Mouse (Mus musculus): Measurements from ENCODE around the gene Zc3hav1l.

DNA sequence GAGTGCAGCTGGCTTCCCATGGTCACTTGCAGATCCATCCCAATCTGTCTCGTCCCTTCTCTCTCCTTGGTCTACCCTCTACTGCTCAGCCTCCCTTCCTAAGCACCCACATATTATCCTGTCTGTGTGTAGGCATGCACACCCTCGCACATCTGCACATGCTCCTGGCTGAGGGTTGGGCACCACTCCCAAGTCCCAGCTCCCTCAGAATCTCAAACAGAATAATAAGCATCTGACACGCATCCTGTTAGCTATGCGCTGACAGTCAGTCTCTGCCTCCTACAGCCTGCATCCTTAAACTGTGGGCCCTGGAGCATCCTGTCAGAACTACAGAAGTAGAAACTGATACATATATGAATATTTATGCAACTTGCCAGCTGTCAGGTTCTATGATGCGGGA lies 58.4 kb downstream of the Zc3hav1l start:
- no peak for TF ChIP-seq CTCF (IDR thresholded peaks at IDR 0.05; ENCODE audit: low read depth, low read length)
- no peak for TF ChIP-seq POLR2A (IDR thresholded peaks at IDR 0.05; ENCODE audit: borderline replicate concordance, low read depth, low read length)

All from bone marrow macrophage, adult 2 months (primary cell).